Mouse (Mus musculus): ENCODE measurements around the gene Gm21969. TPM values are rescaled to one million over a fixed set of nuclear protein-coding genes. Genes with fewer than 3 reads are reported as not detected.

The Gm21969 gene
- polyA plus RNA-seq, 1 experiment from 2014 or later = not detected

- Histone ChIP-seq H3K9me3 (replicated peaks; ENCODE audit: control insufficient read depth, low read length) (no peaks in the 10 kb centered on the region), H3K9ac (ENCODE audit: low read length) (no peak overlapping the region), H3K4me3 (replicated peaks; ENCODE audit: low read length) (no peak overlapping the region), H3K4me2 (ENCODE audit: low read depth, low read length) (no peak overlapping the region), H3K4me1 (ENCODE audit: control insufficient read depth, insufficient read depth, low read length) (peaks cover 18% of the 10 kb centered on the region), H3K27me3 (ENCODE audit: control insufficient read depth, insufficient read depth, low read length) (no peaks in the 10 kb centered on the region), H3K27ac (ENCODE audit: low read length) (no peak overlapping the region), H3K36me3 (ENCODE audit: control insufficient read depth, insufficient read depth, low read length) (no peaks in the 10 kb centered on the region)
- no peak for ATAC-seq (ENCODE audit: insufficient read depth, low FRiP score)
- 91% methylated on average over 5 of the region's 5 CpGs for WGBS
These were observed 3.7 kb downstream of the Gm21969 start for GRCm38 (mm10) chr4:139606732-139607131.

GRCm38 (mm10) chr4:139608975-139609374, 6.0 kb downstream of the Gm21969 start:
- peaks cover 9% of the 10 kb centered on the region; the same call in 1 of the 2 replicates for H3K36me3 ChIP-seq (ENCODE audit: control insufficient read depth, insufficient read depth, low read length)
- WGBS = 57% methylated on average over 4 of the region's 4 CpGs
- ATAC-seq (ENCODE audit: insufficient read depth, low FRiP score) = no peak

DNA sequence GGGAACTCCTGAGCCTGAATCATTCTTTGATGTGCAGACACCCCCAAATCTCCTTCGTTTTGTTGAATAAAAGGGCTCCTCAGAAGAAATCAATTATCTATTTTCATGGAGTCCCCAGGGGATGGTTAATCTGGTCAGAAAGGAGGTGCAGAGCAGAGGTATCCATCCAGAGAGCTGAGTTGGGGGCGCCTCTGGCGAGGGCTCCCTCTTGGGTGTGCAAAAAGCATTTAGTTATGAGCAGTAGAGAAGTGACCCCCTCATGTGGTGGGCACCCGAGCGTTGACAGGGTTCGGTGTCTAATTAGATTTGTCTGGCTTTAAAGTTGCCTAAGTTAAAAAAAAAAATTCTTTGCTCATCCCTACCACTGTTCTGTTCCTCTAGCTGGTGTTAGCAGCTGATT, 8.0 kb downstream of the Gm21969 start:
- Histone ChIP-seq H3K36me3 (ENCODE audit: control insufficient read depth, insufficient read depth, low read length) (peaks cover 18% of the 10 kb centered on the region), H3K4me2 (ENCODE audit: low read depth, low read length) (no peak overlapping the region; the same call in 1 of the 2 replicates), H3K27me3 (ENCODE audit: control insufficient read depth, insufficient read depth, low read length) (no peaks in the 10 kb centered on the region; the same call in 1 of the 2 replicates), H3K9me3 (replicated peaks; ENCODE audit: control insufficient read depth, low read length) (peaks cover 8% of the 10 kb centered on the region; the same call in 1 of the 2 replicates), H3K27ac (ENCODE audit: low read length) (peak overlapping the region; percentile 67), H3K4me3 (replicated peaks; ENCODE audit: low read length) (no peak overlapping the region), H3K9ac (ENCODE audit: low read length) (peak overlapping the region; percentile 35), H3K4me1 (ENCODE audit: control insufficient read depth, insufficient read depth, low read length) (0 out of 2 replicates have a peak, but pooled peaks cover 2% of the 10 kb centered on the region)
- 62% methylated on average over 6 of the region's 6 CpGs for WGBS
- no peak for ATAC-seq (ENCODE audit: insufficient read depth, low FRiP score)

More at GRCm38 (mm10) chr4:139608975-139609374, 6.0 kb downstream of the Gm21969 start:
- Histone ChIP-seq H3K9me3 (replicated peaks; ENCODE audit: control insufficient read depth, low read length) (peaks cover 8% of the 10 kb centered on the region; the same call in 1 of the 2 replicates), H3K4me2 (ENCODE audit: low read depth, low read length) (no peak overlapping the region), H3K4me1 (ENCODE audit: control insufficient read depth, insufficient read depth, low read length) (0 out of 2 replicates have a peak, but pooled peaks cover 2% of the 10 kb centered on the region), H3K4me3 (replicated peaks; ENCODE audit: low read length) (no peak overlapping the region), H3K27me3 (ENCODE audit: control insufficient read depth, insufficient read depth, low read length) (no peaks in the 10 kb centered on the region), H3K9ac (ENCODE audit: low read length) (no peak overlapping the region), H3K27ac (ENCODE audit: low read length) (no peak overlapping the region)

DNA sequence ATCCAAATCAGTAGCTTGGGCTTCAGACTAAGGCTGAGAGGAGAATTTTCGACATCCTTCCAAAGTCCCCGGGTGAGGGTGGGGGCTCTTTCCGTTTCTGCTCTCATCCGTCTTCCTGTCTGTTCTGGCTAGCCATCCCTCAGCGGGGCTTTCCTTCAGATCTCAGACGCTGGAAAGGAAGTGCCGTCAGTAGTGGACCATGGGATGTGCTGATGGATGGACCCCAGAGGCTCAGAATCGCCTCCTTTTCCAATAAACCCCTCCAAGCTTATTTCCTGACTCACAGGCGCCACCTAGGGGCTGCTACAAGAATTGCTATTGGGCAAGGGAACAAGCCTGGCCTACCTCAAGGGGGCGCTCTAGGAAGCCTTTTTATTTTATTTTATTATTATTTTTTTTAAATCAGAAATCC, 8.6 kb downstream of the Gm21969 start:
- H3K4me3 ChIP-seq (replicated peaks; ENCODE audit: low read length) = no peak overlapping the region; the same call in 1 of the 2 replicates
- peak overlapping the region; percentile 42 for H3K4me2 ChIP-seq (ENCODE audit: low read depth, low read length)
- 10% methylated on average over 10 of the region's 10 CpGs for WGBS
- H3K4me1 ChIP-seq (ENCODE audit: control insufficient read depth, insufficient read depth, low read length) = 0 out of 2 replicates have a peak, but pooled peaks cover 2% of the 10 kb centered on the region
- H3K36me3 ChIP-seq (ENCODE audit: control insufficient read depth, insufficient read depth, low read length) = peaks cover 18% of the 10 kb centered on the region
- peak; percentile 67; the same call in 1 of the 2 replicates for ATAC-seq (ENCODE audit: insufficient read depth, low FRiP score)
- peak overlapping the region; percentile 27; the same call in 1 of the 2 replicates for H3K27ac ChIP-seq (ENCODE audit: low read length)
- no peaks in the 10 kb centered on the region; the same call in 1 of the 2 replicates for H3K27me3 ChIP-seq (ENCODE audit: control insufficient read depth, insufficient read depth, low read length)
- H3K9me3 ChIP-seq (replicated peaks; ENCODE audit: control insufficient read depth, low read length) = peaks cover 8% of the 10 kb centered on the region; the same call in 1 of the 2 replicates
- 0 out of 2 replicates have a peak overlapping the region, but pooled peaks have one; percentile 39 for H3K9ac ChIP-seq (ENCODE audit: low read length)

- H3K4me1 ChIP-seq (ENCODE audit: control insufficient read depth, insufficient read depth, low read length) = peaks cover 2% of the 10 kb centered on the region; the same call in 1 of the 2 replicates
- H3K36me3 ChIP-seq (ENCODE audit: control insufficient read depth, insufficient read depth, low read length) = peaks cover 18% of the 10 kb centered on the region
- no peaks in the 10 kb centered on the region; the same call in 1 of the 2 replicates for H3K27me3 ChIP-seq (ENCODE audit: control insufficient read depth, insufficient read depth, low read length)
- H3K9me3 ChIP-seq (replicated peaks; ENCODE audit: control insufficient read depth, low read length) = peaks cover 8% of the 10 kb centered on the region; the same call in 1 of the 2 replicates
- no peak for ATAC-seq (ENCODE audit: insufficient read depth, low FRiP score)
- 89% methylated on average over 21 of the region's 21 CpGs for WGBS
- H3K9ac ChIP-seq (ENCODE audit: low read length) = no peak overlapping the region
- no peak overlapping the region for H3K4me3 ChIP-seq (replicated peaks; ENCODE audit: low read length)
- no peak overlapping the region for H3K4me2 ChIP-seq (ENCODE audit: low read depth, low read length)
- no peak overlapping the region for H3K27ac ChIP-seq (ENCODE audit: low read length)
These were observed 11.7 kb downstream of the Gm21969 start for GRCm38 (mm10) chr4:139614524-139615260.

GRCm38 (mm10) chr4:139616276-139617000, 13.5 kb downstream of the Gm21969 start:
- Histone ChIP-seq H3K4me1 (ENCODE audit: control insufficient read depth, insufficient read depth, low read length) (no peaks in the 10 kb centered on the region; the same call in 1 of the 2 replicates), H3K9ac (ENCODE audit: low read length) (peak overlapping the region; percentile 59), H3K4me3 (replicated peaks; ENCODE audit: low read length) (peak overlapping the region; percentile 50), H3K27me3 (ENCODE audit: control insufficient read depth, insufficient read depth, low read length) (no peaks in the 10 kb centered on the region; the same call in 1 of the 2 replicates), H3K9me3 (replicated peaks; ENCODE audit: control insufficient read depth, low read length) (peaks cover 8% of the 10 kb centered on the region; the same call in 1 of the 2 replicates), H3K4me2 (ENCODE audit: low read depth, low read length) (peak overlapping the region; percentile 45), H3K27ac (ENCODE audit: low read length) (peak overlapping the region; percentile 77), H3K36me3 (ENCODE audit: control insufficient read depth, insufficient read depth, low read length) (peaks cover 18% of the 10 kb centered on the region)
- 13% methylated on average over 24 of the region's 24 CpGs for WGBS
- peak; percentile 90 for ATAC-seq (ENCODE audit: insufficient read depth, low FRiP score)

- Histone ChIP-seq H3K27ac (ENCODE audit: low read length) (peak overlapping the region; percentile 71; the same call in 1 of the 2 replicates), H3K9me3 (replicated peaks; ENCODE audit: control insufficient read depth, low read length) (peaks cover 8% of the 10 kb centered on the region; the same call in 1 of the 2 replicates)
- no peak for ATAC-seq (ENCODE audit: insufficient read depth, low FRiP score)
These were observed 14.0 kb downstream of the Gm21969 start for GRCm38 (mm10) chr4:139617001-139617364.

GRCm38 (mm10) chr4:139619765-139620164, 16.8 kb downstream of the Gm21969 start:
- Histone ChIP-seq H3K9ac (ENCODE audit: low read length) (no peak overlapping the region), H3K27me3 (ENCODE audit: control insufficient read depth, insufficient read depth, low read length) (no peaks in the 10 kb centered on the region), H3K4me2 (ENCODE audit: low read depth, low read length) (no peak overlapping the region), H3K4me1 (ENCODE audit: control insufficient read depth, insufficient read depth, low read length) (peaks cover 15% of the 10 kb centered on the region), H3K9me3 (replicated peaks; ENCODE audit: control insufficient read depth, low read length) (no peaks in the 10 kb centered on the region), H3K36me3 (ENCODE audit: control insufficient read depth, insufficient read depth, low read length) (peaks cover 1% of the 10 kb centered on the region), H3K27ac (ENCODE audit: low read length) (no peak overlapping the region), H3K4me3 (replicated peaks; ENCODE audit: low read length) (no peak overlapping the region)
- WGBS = 68% methylated on average over 6 of the region's 6 CpGs
- ATAC-seq (ENCODE audit: insufficient read depth, low FRiP score) = no peak

More at GRCm38 (mm10) chr4:139617001-139617364, 14.0 kb downstream of the Gm21969 start:
- H3K4me2 ChIP-seq (ENCODE audit: low read depth, low read length) = peak overlapping the region; percentile 45
- H3K9ac ChIP-seq (ENCODE audit: low read length) = peak overlapping the region; percentile 51
- no peaks in the 10 kb centered on the region; the same call in 1 of the 2 replicates for H3K27me3 ChIP-seq (ENCODE audit: control insufficient read depth, insufficient read depth, low read length)
- peaks cover 18% of the 10 kb centered on the region for H3K36me3 ChIP-seq (ENCODE audit: control insufficient read depth, insufficient read depth, low read length)
- H3K4me1 ChIP-seq (ENCODE audit: control insufficient read depth, insufficient read depth, low read length) = no peaks in the 10 kb centered on the region; the same call in 1 of the 2 replicates
- H3K4me3 ChIP-seq (replicated peaks; ENCODE audit: low read length) = peak overlapping the region; percentile 23
- WGBS = 48% methylated on average over 3 of the region's 3 CpGs
